Mouse (Mus musculus): ENCODE results near the gene Etl4. TPM values are rescaled to one million over a fixed set of nuclear protein-coding genes. Genes with fewer than 3 reads are reported as not detected.
"Not testable (repeated sequence)": the region's sequence is repeated elsewhere in the genome, so short reads cannot be mapped to it uniquely, and the experiment has no call there.

The Etl4 gene
- polyA plus RNA-seq, 1 experiment from 2014 or later: 23.3 TPM

DNA sequence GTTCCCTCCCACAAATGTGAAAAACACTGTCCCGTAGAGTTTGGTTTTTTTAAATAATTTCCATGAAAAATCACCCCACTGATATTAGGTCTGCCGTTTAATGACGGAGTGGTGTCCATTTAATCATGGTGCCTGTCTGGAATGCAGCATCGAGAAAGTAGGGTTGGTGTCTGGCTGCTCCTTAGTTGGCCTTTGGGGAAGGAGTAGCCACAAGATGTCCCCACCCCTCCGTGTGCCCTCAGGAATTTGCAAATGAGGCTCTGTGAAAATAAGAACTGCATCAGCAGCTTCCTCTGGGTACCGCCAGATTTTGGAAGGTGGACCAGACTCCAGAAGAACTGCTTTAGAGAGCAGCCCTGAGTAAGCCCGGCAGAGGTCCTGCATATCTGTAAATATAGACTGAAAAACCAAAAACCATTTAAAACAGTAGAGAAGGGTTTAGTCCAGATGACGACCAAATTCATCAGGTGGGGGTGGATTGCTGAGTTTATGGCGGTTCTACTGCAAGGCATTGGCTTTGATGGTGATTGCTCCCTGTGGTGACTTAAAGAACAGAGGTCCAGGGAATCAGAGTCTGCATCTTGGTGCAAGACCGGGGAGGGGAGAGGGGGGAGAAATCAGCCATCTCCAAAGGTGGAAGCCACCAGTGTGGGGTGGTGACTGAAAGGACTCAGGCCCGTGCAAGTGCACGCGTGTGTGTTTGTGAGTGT, 762.1 kb downstream of the Etl4 start:
- no peaks in the 10 kb centered on the region for H3K9me3 ChIP-seq
- no peaks in the 10 kb centered on the region for H3K27me3 ChIP-seq
- no peak for ATAC-seq (ENCODE audit: borderline replicate concordance, extremely low read depth, low FRiP score, low TSS enrichment)
- no peak overlapping the region for H3K4me3 ChIP-seq
- 53% methylated on average over 13 of the region's 13 CpGs for WGBS
- no peak overlapping the region for H3K27ac ChIP-seq
- no peak overlapping the region for H3K9ac ChIP-seq
- no peaks in the 10 kb centered on the region for H3K4me1 ChIP-seq
- no peaks in the 10 kb centered on the region for H3K36me3 ChIP-seq
- no peak overlapping the region for H3K4me2 ChIP-seq

DNA sequence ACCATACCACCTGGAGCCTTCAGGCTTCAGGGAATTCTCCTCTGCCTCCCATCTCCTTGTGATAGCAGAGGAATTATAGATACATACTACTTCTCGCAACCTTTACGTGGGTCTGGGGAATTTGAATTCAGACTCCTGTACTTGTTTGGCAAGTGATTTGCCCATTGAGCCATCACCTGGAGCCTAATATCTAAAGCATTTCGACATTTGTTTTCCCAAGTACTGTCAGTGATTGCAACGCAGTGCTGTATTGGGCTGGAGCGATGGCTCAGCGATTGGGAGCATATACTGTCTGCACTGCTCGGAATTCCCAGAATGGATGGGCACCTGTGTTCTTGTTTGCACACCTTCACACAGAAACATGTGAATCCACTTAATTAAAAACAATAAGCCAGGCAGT, 762.7 kb downstream of the Etl4 start:
- no peaks in the 10 kb centered on the region for H3K36me3 ChIP-seq
- ATAC-seq (ENCODE audit: borderline replicate concordance, extremely low read depth, low FRiP score, low TSS enrichment): no peak
- 91% methylated on average over 7 of the region's 7 CpGs for WGBS
- H3K9ac ChIP-seq: no peak overlapping the region
- no peaks in the 10 kb centered on the region for H3K9me3 ChIP-seq
- H3K4me2 ChIP-seq: no peak overlapping the region
- no peak overlapping the region for H3K4me3 ChIP-seq
- no peaks in the 10 kb centered on the region for H3K4me1 ChIP-seq
- H3K27me3 ChIP-seq: no peaks in the 10 kb centered on the region
- no peak overlapping the region for H3K27ac ChIP-seq

DNA sequence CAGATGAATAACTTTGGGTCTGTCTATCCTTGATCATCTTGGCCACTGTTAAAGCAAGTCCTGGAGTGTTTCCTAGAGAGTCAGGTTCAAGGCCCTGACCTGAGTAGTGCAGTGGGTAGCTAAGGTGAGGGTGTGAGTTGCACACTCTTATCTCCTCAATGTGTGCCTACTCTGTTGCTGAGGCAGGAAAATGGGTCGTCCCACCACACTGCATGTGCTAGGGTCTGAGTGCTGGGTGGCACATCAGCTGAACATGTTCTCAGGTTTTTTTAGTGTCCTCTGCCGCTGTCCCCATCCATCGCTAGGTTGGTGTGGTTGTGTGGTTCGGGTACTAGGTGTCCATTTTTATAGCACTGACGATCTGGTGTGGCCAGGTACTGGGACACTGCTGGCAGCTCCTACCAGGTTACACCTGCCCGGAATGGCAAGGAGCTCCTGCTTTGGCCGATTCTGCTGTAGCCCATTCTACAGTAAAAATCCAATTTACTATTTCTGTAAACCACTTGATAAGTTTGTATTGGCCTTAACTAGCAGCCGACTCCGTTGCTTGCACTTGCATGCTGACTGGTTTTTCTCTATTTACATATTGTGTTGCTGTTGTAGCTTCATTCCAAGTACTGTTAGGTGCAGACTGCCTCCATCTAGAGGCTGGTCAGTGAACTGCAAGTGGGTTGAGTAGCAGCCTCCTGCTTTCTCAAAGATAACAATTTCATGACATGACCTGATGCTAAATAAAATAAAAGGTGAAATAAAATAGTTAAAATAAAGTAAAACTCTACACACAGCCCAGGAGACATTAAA, 763.4 kb downstream of the Etl4 start:
- H3K27ac ChIP-seq: no peak overlapping the region
- ATAC-seq (ENCODE audit: borderline replicate concordance, extremely low read depth, low FRiP score, low TSS enrichment): no peak
- no peaks in the 10 kb centered on the region for H3K36me3 ChIP-seq

DNA sequence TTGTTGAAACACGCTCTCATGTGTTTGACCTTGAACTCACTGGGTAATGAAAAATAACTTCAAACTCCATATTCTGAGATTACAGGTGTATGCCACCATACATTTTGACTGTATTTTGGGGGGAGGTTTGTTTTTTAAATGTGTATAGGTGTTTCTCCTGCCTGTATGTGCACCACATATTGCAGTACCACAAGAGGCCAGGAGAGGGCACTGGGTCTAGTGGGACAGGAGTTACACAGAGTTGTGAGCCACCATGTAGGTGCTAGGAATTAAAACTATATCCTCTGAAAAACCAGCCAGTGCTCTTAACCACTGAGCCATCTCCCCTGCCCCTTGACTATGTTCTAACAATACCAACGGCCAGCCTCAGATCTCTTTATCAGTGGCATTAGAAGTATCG, 766.8 kb downstream of the Etl4 start:
- Histone ChIP-seq H3K9ac (no peak overlapping the region), H3K27me3 (no peaks in the 10 kb centered on the region), H3K36me3 (no peaks in the 10 kb centered on the region), H3K4me1 (no peaks in the 10 kb centered on the region), H3K4me2 (no peak overlapping the region), H3K9me3 (no peaks in the 10 kb centered on the region), H3K27ac (no peak overlapping the region), H3K4me3 (no peak overlapping the region)
- ATAC-seq (ENCODE audit: borderline replicate concordance, extremely low read depth, low FRiP score, low TSS enrichment): no peak
- WGBS: 86% methylated on average over 3 of the region's 3 CpGs

More for the DNA sequence above, 763.4 kb downstream of the Etl4 start:
- 61% methylated on average over 9 of the region's 9 CpGs for WGBS
- H3K4me2 ChIP-seq: no peak overlapping the region
- H3K9me3 ChIP-seq: no peaks in the 10 kb centered on the region
- H3K4me3 ChIP-seq: no peak overlapping the region
- H3K27me3 ChIP-seq: no peaks in the 10 kb centered on the region
- H3K9ac ChIP-seq: no peak overlapping the region
- no peaks in the 10 kb centered on the region for H3K4me1 ChIP-seq

DNA sequence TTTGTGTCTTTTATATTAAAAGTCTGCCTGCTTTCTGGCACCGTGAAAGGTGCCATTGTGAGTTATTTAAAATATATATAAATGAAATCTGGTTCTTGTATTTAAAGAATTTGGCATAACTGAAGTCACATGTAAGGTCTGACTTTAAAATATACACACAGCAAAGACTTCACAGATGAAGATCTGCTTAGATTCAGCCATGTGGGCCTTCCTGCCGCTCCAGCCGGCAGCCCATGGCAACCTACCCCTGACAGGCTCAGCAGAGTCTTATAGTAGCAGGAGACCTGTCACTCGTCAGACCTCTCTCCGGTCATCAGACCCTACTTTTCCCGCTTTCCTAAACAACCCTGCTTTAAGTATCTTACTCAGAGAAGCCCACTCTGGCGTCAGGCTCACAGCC, 769.2 kb downstream of the Etl4 start:
- ATAC-seq (ENCODE audit: borderline replicate concordance, extremely low read depth, low FRiP score, low TSS enrichment): no peak
- Histone ChIP-seq H3K9me3 (no peaks in the 10 kb centered on the region), H3K27me3 (no peaks in the 10 kb centered on the region), H3K27ac (no peak overlapping the region), H3K4me3 (no peak overlapping the region), H3K4me2 (no peak overlapping the region), H3K36me3 (no peaks in the 10 kb centered on the region), H3K9ac (no peak overlapping the region), H3K4me1 (no peaks in the 10 kb centered on the region)
- 55% methylated on average over 7 of the region's 7 CpGs for WGBS

DNA sequence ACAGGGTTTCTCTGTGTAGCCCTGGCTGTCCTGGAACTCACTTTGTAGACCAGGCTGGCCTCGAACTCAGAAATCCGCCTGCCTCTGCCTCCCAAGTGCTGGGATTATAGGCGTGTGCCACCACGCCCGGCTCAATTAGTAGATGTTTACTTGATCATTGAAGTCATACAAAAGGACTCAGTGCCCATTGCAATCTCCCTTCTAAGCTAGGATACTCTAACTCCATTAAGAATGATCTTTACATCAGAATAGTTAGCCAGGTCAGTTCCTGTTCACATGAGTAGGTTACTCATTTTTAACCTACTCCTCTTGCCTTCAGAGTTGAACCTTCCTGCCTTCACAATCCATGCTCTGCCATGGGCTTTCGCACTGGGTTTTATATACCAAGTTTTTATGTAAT, 772.6 kb downstream of the Etl4 start:
- H3K36me3 ChIP-seq; H3K27me3 ChIP-seq; H3K4me1 ChIP-seq; ATAC-seq (ENCODE audit: borderline replicate concordance, extremely low read depth, low FRiP score, low TSS enrichment); H3K4me3 ChIP-seq; H3K27ac ChIP-seq; H3K4me2 ChIP-seq; H3K9me3 ChIP-seq; H3K9ac ChIP-seq: not testable (repeated sequence)
- 88% methylated on average over 6 of the region's 6 CpGs for WGBS

DNA sequence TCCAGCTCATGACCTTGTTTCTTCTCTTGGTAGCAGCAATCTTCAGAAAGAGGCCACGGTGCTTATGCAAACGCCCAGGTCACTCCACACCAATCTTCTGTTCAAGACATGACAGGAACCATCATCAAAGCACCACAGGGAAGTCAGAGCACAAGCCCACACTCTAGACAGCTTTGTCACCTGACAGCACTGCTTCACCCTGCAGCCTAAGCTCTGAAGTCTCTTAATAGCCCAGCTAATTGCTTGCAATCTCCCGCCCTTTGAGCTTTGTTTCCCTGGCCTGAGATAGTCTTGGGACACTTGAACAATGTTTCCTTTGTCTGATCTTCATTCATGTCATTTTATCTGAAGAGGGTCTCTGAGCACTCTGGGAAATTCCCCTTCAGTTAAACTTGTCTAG, 779.8 kb downstream of the Etl4 start:
- H3K27me3 ChIP-seq: no peaks in the 10 kb centered on the region
- no peak for ATAC-seq (ENCODE audit: borderline replicate concordance, extremely low read depth, low FRiP score, low TSS enrichment)
- WGBS: 36% methylated on average over 3 of the region's 3 CpGs
- H3K27ac ChIP-seq: no peak overlapping the region
- no peaks in the 10 kb centered on the region for H3K36me3 ChIP-seq
- no peak overlapping the region for H3K4me3 ChIP-seq
- peaks cover 4% of the 10 kb centered on the region; the same call in 1 of the 2 replicates for H3K4me1 ChIP-seq
- no peaks in the 10 kb centered on the region for H3K9me3 ChIP-seq
- H3K9ac ChIP-seq: no peak overlapping the region
- no peak overlapping the region for H3K4me2 ChIP-seq

DNA sequence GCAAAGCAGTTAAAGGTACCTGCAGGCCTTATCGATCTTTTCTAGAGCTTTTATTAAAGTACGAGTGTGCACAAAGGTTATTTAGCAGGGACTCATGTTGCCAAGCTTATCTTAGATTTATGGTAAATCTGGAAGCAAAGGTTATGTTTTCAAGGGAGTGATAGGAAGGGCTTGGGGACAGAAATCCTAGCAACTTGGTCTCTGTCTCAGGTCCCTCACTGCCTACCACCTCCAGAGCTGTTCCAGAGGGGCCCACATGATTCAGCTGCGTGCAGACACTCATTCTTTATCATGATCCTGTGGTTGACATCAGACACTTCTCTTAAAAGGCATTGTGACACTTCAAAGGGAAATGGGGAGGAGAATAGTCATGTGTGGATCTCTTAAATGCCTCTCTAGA, 783.3 kb downstream of the Etl4 start:
- no peaks in the 10 kb centered on the region for H3K36me3 ChIP-seq
- H3K9ac ChIP-seq: no peak overlapping the region
- H3K4me1 ChIP-seq: peaks cover 4% of the 10 kb centered on the region; the same call in 1 of the 2 replicates
- WGBS: 59% methylated on average over 3 of the region's 3 CpGs
- no peak overlapping the region for H3K27ac ChIP-seq
- H3K4me3 ChIP-seq: no peak overlapping the region
- no peaks in the 10 kb centered on the region for H3K27me3 ChIP-seq
- no peak overlapping the region for H3K4me2 ChIP-seq
- ATAC-seq (ENCODE audit: borderline replicate concordance, extremely low read depth, low FRiP score, low TSS enrichment): no peak
- no peaks in the 10 kb centered on the region for H3K9me3 ChIP-seq

DNA sequence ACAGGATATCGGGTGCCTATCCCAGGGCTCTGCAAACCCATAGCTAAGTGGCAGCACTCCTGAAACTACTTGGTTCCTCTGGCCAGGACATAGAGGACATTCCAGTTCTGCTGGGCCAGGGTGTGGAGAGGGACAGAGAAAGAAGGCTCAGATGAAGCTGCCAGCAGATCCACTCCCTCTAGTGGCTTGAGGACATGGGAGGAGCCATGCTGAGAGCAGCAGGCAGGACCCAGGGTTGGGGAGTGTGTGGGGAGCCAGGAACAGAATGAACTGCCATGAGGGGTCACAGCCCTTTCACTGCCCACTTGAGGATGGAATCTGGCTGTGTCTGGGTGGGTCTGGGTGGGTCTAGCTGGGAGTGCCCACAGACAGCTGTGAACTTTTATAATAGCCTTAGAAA, 784.2 kb downstream of the Etl4 start:
- Histone ChIP-seq H3K4me3 (no peak overlapping the region), H3K27me3 (no peaks in the 10 kb centered on the region), H3K27ac (no peak overlapping the region), H3K9ac (no peak overlapping the region), H3K36me3 (no peaks in the 10 kb centered on the region), H3K4me1 (peaks cover 4% of the 10 kb centered on the region; the same call in 1 of the 2 replicates), H3K4me2 (no peak overlapping the region), H3K9me3 (no peaks in the 10 kb centered on the region)
- peak; percentile 35; the same call in 1 of the 2 replicates for ATAC-seq (ENCODE audit: borderline replicate concordance, extremely low read depth, low FRiP score, low TSS enrichment)
- 70% methylated on average over 1 of the region's 1 CpGs for WGBS

DNA sequence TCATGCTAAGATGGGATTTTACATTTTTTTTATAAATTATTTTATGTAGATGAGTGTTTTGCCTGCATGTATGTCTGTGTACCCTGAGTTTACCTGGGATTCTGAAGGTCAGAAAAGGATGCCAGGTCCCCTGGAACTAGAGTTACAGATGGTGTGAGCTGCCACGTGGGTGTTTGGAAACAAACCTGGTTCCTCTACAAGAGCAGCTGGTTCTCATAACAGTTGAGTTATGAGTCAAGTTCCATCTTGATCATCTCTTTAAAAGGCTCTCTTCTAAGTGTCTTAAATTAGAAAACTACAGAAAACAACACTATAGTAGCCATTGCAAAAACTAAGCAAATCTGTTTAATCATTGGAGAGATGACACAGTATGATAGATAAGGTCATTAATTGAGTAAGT, 788.1 kb downstream of the Etl4 start:
- Histone ChIP-seq H3K4me3 (no peak overlapping the region), H3K9me3 (no peaks in the 10 kb centered on the region), H3K36me3 (no peaks in the 10 kb centered on the region), H3K4me1 (peaks cover 4% of the 10 kb centered on the region; the same call in 1 of the 2 replicates), H3K9ac (no peak overlapping the region), H3K4me2 (no peak overlapping the region), H3K27me3 (no peaks in the 10 kb centered on the region), H3K27ac (no peak overlapping the region)
- ATAC-seq (ENCODE audit: borderline replicate concordance, extremely low read depth, low FRiP score, low TSS enrichment): no peak
- 74% methylated on average over 1 of the region's 1 CpGs for WGBS

DNA sequence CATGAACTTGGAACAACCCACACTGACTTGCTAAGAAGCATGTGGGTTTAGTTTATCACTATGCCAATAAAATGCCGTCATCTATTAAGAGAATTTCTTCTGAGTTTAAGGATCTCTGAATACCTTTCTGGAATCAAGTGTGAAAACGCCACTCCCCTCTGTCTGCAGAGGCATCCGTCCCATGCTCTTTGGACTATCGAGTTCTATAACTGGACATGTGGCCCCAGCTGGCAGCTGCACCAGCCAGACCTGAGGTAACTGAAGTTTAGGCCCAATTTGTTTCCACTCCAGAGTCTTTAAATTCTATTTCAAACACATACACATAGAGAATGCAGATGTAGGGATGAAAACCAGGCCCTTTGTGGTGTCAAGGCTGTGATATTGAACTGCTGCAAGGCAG, 795.5 kb downstream of the Etl4 start:
- Histone ChIP-seq H3K4me3 (no peak overlapping the region), H3K4me2 (no peak overlapping the region), H3K27me3 (no peaks in the 10 kb centered on the region), H3K9me3 (no peaks in the 10 kb centered on the region), H3K9ac (no peak overlapping the region), H3K27ac (no peak overlapping the region), H3K4me1 (no peaks in the 10 kb centered on the region), H3K36me3 (0 out of 2 replicates have a peak, but pooled peaks cover 6% of the 10 kb centered on the region)
- no peak for ATAC-seq (ENCODE audit: borderline replicate concordance, extremely low read depth, low FRiP score, low TSS enrichment)
- 77% methylated on average over 4 of the region's 4 CpGs for WGBS

DNA sequence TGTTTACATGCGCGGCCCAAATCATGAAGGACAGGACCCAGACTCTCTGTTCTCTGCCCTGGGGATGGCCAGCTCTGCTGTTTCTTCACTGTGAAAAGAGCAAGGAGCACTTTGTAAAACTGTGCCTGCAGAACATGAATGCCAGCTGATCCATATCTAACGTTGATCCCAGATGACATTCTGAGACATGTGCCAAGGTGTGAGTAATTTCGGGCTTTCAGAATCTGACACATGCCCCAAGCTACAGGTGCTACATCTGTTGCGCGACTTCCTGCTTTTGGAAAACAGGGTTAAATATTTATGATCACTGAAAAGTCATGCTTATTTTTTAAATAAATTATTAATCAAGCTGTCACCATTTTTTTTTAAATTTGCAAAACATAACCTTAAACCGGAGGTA, 801.0 kb downstream of the Etl4 start:
- H3K9me3 ChIP-seq: no peaks in the 10 kb centered on the region

More for the DNA sequence above, 801.0 kb downstream of the Etl4 start:
- WGBS: 81% methylated on average over 7 of the region's 7 CpGs
- no peak overlapping the region for H3K9ac ChIP-seq
- no peaks in the 10 kb centered on the region for H3K4me1 ChIP-seq
- H3K27ac ChIP-seq: no peak overlapping the region
- ATAC-seq (ENCODE audit: borderline replicate concordance, extremely low read depth, low FRiP score, low TSS enrichment): no peak
- H3K27me3 ChIP-seq: no peaks in the 10 kb centered on the region
- H3K4me2 ChIP-seq: no peak overlapping the region
- H3K4me3 ChIP-seq: no peak overlapping the region
- 0 out of 2 replicates have a peak, but pooled peaks cover 6% of the 10 kb centered on the region for H3K36me3 ChIP-seq

Data from lung, embryonic 15.5 days (tissue).